In the genomic region with DNA sequence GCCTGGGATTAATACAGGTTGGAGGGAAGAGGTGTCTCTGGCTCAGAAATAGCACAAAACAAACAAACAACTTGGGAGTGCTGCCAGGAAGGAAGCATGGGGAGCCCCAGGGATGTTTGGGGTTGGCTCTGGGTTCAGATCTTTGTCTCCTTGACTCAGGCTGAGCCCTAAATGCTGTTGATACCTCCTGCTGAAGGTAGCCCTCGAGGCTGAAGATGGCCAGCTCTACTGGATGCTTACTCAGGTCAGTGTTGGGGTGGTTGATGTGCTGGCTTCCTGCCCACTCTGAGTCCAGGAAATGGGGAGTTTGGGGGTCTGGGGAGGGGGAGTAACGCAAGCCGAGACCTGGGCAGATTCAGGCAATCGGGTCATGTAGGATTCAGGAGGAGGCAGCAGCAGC, we compare ENCODE assay signal across 22 mouse cellular contexts. TPM values are rescaled to one million over a fixed set of nuclear protein-coding genes. Genes with fewer than 3 reads are reported as not detected.
DNase-seq lines count a peak whose midpoint lies in the region; ATAC-seq lines count a peak whose summit lies in the region.
"Had no signal": no experiment of that assay in that cellular context is flagged by ENCODE, and none has a peak within 500 bp of the region (broad histone marks: within the 10 kb centered on the region; RNA-seq: fewer than 3 reads in every experiment).

No protein-coding gene starts in this region.

- peaks cover 42% of the 10 kb centered on the region for H3K4me1 ChIP-seq in forebrain, embryonic 15.5 days
- peaks cover 39% of the 10 kb centered on the region for H3K4me1 ChIP-seq in forebrain, embryonic 12.5 days
- peaks cover 42% of the 10 kb centered on the region for H3K4me1 ChIP-seq in midbrain, embryonic 13.5 days (replicated peaks)
- H3K4me1 ChIP-seq in midbrain, embryonic 11.5 days (ENCODE audit: control insufficient read depth, insufficient read depth, low read length) = peaks cover 31% of the 10 kb centered on the region
- peaks cover 39% of the 10 kb centered on the region for H3K4me1 ChIP-seq in midbrain, embryonic 15.5 days
- H3K4me1 ChIP-seq in neural tube, embryonic 15.5 days = peaks cover 41% of the 10 kb centered on the region

- ATAC-seq in forebrain, embryonic 15.5 days (replicated peaks) = no peak
- no peak for ATAC-seq in forebrain, embryonic 12.5 days (ENCODE audit: low FRiP score)
- ATAC-seq in midbrain, embryonic 13.5 days = no peak
- no peak for ATAC-seq in midbrain, embryonic 11.5 days (ENCODE audit: low FRiP score)
- ATAC-seq in midbrain, embryonic 15.5 days (replicated peaks) = no peak
- ATAC-seq in neural tube, embryonic 15.5 days (ENCODE audit: low FRiP score) = no peak
- ATAC-seq: intestine, embryonic 16.5 days; lung, postnatal 0 days had no signal

- peak overlapping the region; percentile 93; the same call in 1 of the 2 replicates for H3K4me2 ChIP-seq in forebrain, embryonic 15.5 days (replicated peaks)
- no peak overlapping the region for H3K4me2 ChIP-seq in forebrain, embryonic 12.5 days
- no peak overlapping the region; the same call in 1 of the 2 replicates for H3K4me2 ChIP-seq in midbrain, embryonic 13.5 days (replicated peaks)
- H3K4me2 ChIP-seq in midbrain, embryonic 11.5 days = no peak overlapping the region
- H3K4me2 ChIP-seq in midbrain, embryonic 15.5 days = peak overlapping the region; percentile 91
- peak overlapping the region; percentile 95 for H3K4me2 ChIP-seq in neural tube, embryonic 15.5 days
- H3K4me2 ChIP-seq: embryonic facial prominence, embryonic 13.5 days; stomach, embryonic 15.5 days had no signal

- no peak overlapping the region for H3K9ac ChIP-seq in forebrain, embryonic 15.5 days (replicated peaks)
- no peak overlapping the region for H3K9ac ChIP-seq in forebrain, embryonic 12.5 days
- no peak overlapping the region for H3K9ac ChIP-seq in midbrain, embryonic 13.5 days (replicated peaks)
- no peak overlapping the region for H3K9ac ChIP-seq in midbrain, embryonic 11.5 days (ENCODE audit: low read length)
- H3K9ac ChIP-seq in midbrain, embryonic 15.5 days = no peak overlapping the region; the same call in 1 of the 2 replicates
- no peak overlapping the region for H3K9ac ChIP-seq in neural tube, embryonic 15.5 days (replicated peaks)
- H3K9ac ChIP-seq: embryonic facial prominence, embryonic 13.5 days; liver, embryonic 14.5 days; stomach, embryonic 15.5 days had no signal

- DNase-seq in midbrain, embryonic 11.5 days (ENCODE audit: low spot score, missing footprints) = no peak
- no peak for DNase-seq in kidney, postnatal 4 days
- DNase-seq: adrenal gland, postnatal 36 days; heart, postnatal 36 days; right cerebral cortex, postnatal 14 days; thymus, adult 2 months had no signal

- no peak overlapping the region for H3K27ac ChIP-seq in forebrain, embryonic 15.5 days (replicated peaks)
- no peak overlapping the region for H3K27ac ChIP-seq in forebrain, embryonic 12.5 days
- H3K27ac ChIP-seq in midbrain, embryonic 13.5 days = no peak overlapping the region
- no peak overlapping the region for H3K27ac ChIP-seq in midbrain, embryonic 11.5 days (ENCODE audit: low read depth, low read length)
- H3K27ac ChIP-seq in midbrain, embryonic 15.5 days = no peak overlapping the region
- H3K27ac ChIP-seq in neural tube, embryonic 15.5 days (replicated peaks) = no peak overlapping the region
- H3K27ac ChIP-seq: embryonic facial prominence, embryonic 13.5 days; limb, embryonic 10.5 days; liver, embryonic 14.5 days; stomach, embryonic 15.5 days had no signal

- H3K4me3 ChIP-seq in forebrain, embryonic 15.5 days = no peak overlapping the region
- no peak overlapping the region for H3K4me3 ChIP-seq in forebrain, embryonic 12.5 days (replicated peaks)
- peak overlapping the region; percentile 77; the same call in 1 of the 2 replicates for H3K4me3 ChIP-seq in midbrain, embryonic 13.5 days (replicated peaks)
- no peak overlapping the region for H3K4me3 ChIP-seq in midbrain, embryonic 11.5 days (ENCODE audit: low read depth, low read length)
- peak overlapping the region; percentile 89; the same call in 1 of the 2 replicates for H3K4me3 ChIP-seq in midbrain, embryonic 15.5 days
- H3K4me3 ChIP-seq in neural tube, embryonic 15.5 days (replicated peaks) = peak overlapping the region; percentile 70; the same call in 1 of the 2 replicates
- H3K4me3 ChIP-seq: stomach, embryonic 15.5 days had no signal

- no peaks in the 10 kb centered on the region for H3K9me3 ChIP-seq in forebrain, embryonic 15.5 days
- no peaks in the 10 kb centered on the region for H3K9me3 ChIP-seq in forebrain, embryonic 12.5 days
- no peaks in the 10 kb centered on the region for H3K9me3 ChIP-seq in midbrain, embryonic 13.5 days
- H3K9me3 ChIP-seq in midbrain, embryonic 11.5 days (ENCODE audit: control insufficient read depth, low read length) = no peaks in the 10 kb centered on the region
- H3K9me3 ChIP-seq in midbrain, embryonic 15.5 days = no peaks in the 10 kb centered on the region
- H3K9me3 ChIP-seq in neural tube, embryonic 15.5 days (replicated peaks) = no peaks in the 10 kb centered on the region
- H3K9me3 ChIP-seq: embryonic facial prominence, embryonic 13.5 days; heart, embryonic 12.5 days; limb, embryonic 10.5 days; stomach, embryonic 15.5 days had no signal

- H3K36me3 ChIP-seq in forebrain, embryonic 15.5 days = no peaks in the 10 kb centered on the region
- no peaks in the 10 kb centered on the region for H3K36me3 ChIP-seq in forebrain, embryonic 12.5 days (replicated peaks)
- H3K36me3 ChIP-seq in midbrain, embryonic 13.5 days = no peaks in the 10 kb centered on the region
- no peaks in the 10 kb centered on the region for H3K36me3 ChIP-seq in midbrain, embryonic 11.5 days (ENCODE audit: control insufficient read depth, insufficient read depth, low read length)
- H3K36me3 ChIP-seq in midbrain, embryonic 15.5 days (replicated peaks) = no peaks in the 10 kb centered on the region
- no peaks in the 10 kb centered on the region for H3K36me3 ChIP-seq in neural tube, embryonic 15.5 days
- H3K36me3 ChIP-seq: embryonic facial prominence, embryonic 13.5 days; heart, embryonic 12.5 days; limb, embryonic 10.5 days; stomach, embryonic 15.5 days had no signal

- WGBS in forebrain, embryonic 15.5 days = 72% methylated on average over 4 of the region's 4 CpGs
- 84% methylated on average over 4 of the region's 4 CpGs for WGBS in forebrain, embryonic 12.5 days
- WGBS in midbrain, embryonic 13.5 days = 78% methylated on average over 4 of the region's 4 CpGs
- 91% methylated on average over 4 of the region's 4 CpGs for WGBS in midbrain, embryonic 11.5 days
- 69% methylated on average over 4 of the region's 4 CpGs for WGBS in midbrain, embryonic 15.5 days
- WGBS in neural tube, embryonic 15.5 days = 77% methylated on average over 4 of the region's 4 CpGs

- H3K27me3 ChIP-seq in forebrain, embryonic 15.5 days = 0 out of 2 replicates have a peak, but pooled peaks cover 6% of the 10 kb centered on the region
- peaks cover 26% of the 10 kb centered on the region for H3K27me3 ChIP-seq in forebrain, embryonic 12.5 days
- peaks cover 11% of the 10 kb centered on the region for H3K27me3 ChIP-seq in midbrain, embryonic 13.5 days
- H3K27me3 ChIP-seq in midbrain, embryonic 11.5 days (ENCODE audit: control insufficient read depth, insufficient read depth, low read length) = peaks cover 16% of the 10 kb centered on the region
- no peaks in the 10 kb centered on the region for H3K27me3 ChIP-seq in midbrain, embryonic 15.5 days (replicated peaks)
- 0 out of 2 replicates have a peak, but pooled peaks cover 2% of the 10 kb centered on the region for H3K27me3 ChIP-seq in neural tube, embryonic 15.5 days (replicated peaks)

RNA-seq across cellular contexts. Expression of gene Dusp8, which starts 1.1 kb away (rescaled TPM):
- polyA plus RNA-seq in forebrain, embryonic 15.5 days (2015; fragmentation: Nextera tagmentation; extraction: Ambion mirVana) = 90.8 and 93.5 TPM in 2 replicates
- 45.0 and 45.8 TPM in 2 replicates for polyA plus RNA-seq in forebrain, embryonic 12.5 days (2016; fragmentation: Nextera tagmentation; extraction: Ambion mirVana)
- 66.0 and 69.1 TPM in 2 replicates for polyA plus RNA-seq in midbrain, embryonic 13.5 days (2015; fragmentation: Nextera tagmentation; extraction: Ambion mirVana)
- 14.5 and 15.7 TPM in 2 replicates for polyA plus RNA-seq in midbrain, embryonic 11.5 days (2014; fragmentation: Nextera tagmentation; extraction: Ambion mirVana)
- 134 and 135 TPM in 2 replicates for polyA plus RNA-seq in midbrain, embryonic 15.5 days (2015; fragmentation: Nextera tagmentation; extraction: Ambion mirVana)
- 110 and 132 TPM in 2 replicates for polyA plus RNA-seq in neural tube, embryonic 15.5 days (2015; fragmentation: Nextera tagmentation; extraction: Ambion mirVana)

RNA-seq across cellular contexts. Expression of gene Gm45618, which starts 23.8 kb away (rescaled TPM):
- polyA plus RNA-seq in forebrain, embryonic 15.5 days (2015; fragmentation: Nextera tagmentation; extraction: Ambion mirVana) = 0.60 TPM in 1 of 2 replicates, not detected in the other
- not detected in 2 replicates for polyA plus RNA-seq in forebrain, embryonic 12.5 days (2016; fragmentation: Nextera tagmentation; extraction: Ambion mirVana)
- 0.44 TPM in 1 of 2 replicates, not detected in the other for polyA plus RNA-seq in midbrain, embryonic 13.5 days (2015; fragmentation: Nextera tagmentation; extraction: Ambion mirVana)
- polyA plus RNA-seq in midbrain, embryonic 11.5 days (2014; fragmentation: Nextera tagmentation; extraction: Ambion mirVana) = not detected in 2 replicates
- 0.36 and 0.65 TPM in 2 replicates for polyA plus RNA-seq in midbrain, embryonic 15.5 days (2015; fragmentation: Nextera tagmentation; extraction: Ambion mirVana)
- polyA plus RNA-seq in neural tube, embryonic 15.5 days (2015; fragmentation: Nextera tagmentation; extraction: Ambion mirVana) = 0.40 and 0.50 TPM in 2 replicates
- polyA plus RNA-seq: cortical plate, adult 2 months; embryonic facial prominence, embryonic 13.5 days; gonadal fat pad, adult 2 months; heart, embryonic 12.5 days; intestine, embryonic 16.5 days; kidney, embryonic 16.5 days; limb, embryonic 10.5 days; liver, embryonic 14.5 days; lung, postnatal 0 days; spleen, adult 2 months; stomach, embryonic 15.5 days; thymus, adult 2 months had no signal

RNA-seq across cellular contexts. Expression of gene Mob2, which starts 35.8 kb away (rescaled TPM):
- polyA plus RNA-seq in forebrain, embryonic 15.5 days (2015; fragmentation: Nextera tagmentation; extraction: Ambion mirVana) = 52.5 and 54.3 TPM in 2 replicates
- polyA plus RNA-seq in forebrain, embryonic 12.5 days (2016; fragmentation: Nextera tagmentation; extraction: Ambion mirVana) = 46.4 and 46.9 TPM in 2 replicates
- polyA plus RNA-seq in midbrain, embryonic 13.5 days (2015; fragmentation: Nextera tagmentation; extraction: Ambion mirVana) = 52.3 and 56.9 TPM in 2 replicates
- 59.2 and 60.2 TPM in 2 replicates for polyA plus RNA-seq in midbrain, embryonic 11.5 days (2014; fragmentation: Nextera tagmentation; extraction: Ambion mirVana)
- 53.9 and 57.8 TPM in 2 replicates for polyA plus RNA-seq in midbrain, embryonic 15.5 days (2015; fragmentation: Nextera tagmentation; extraction: Ambion mirVana)
- 51.2 and 55.6 TPM in 2 replicates for polyA plus RNA-seq in neural tube, embryonic 15.5 days (2015; fragmentation: Nextera tagmentation; extraction: Ambion mirVana)

RNA-seq across cellular contexts. Expression of gene Gm39115, which starts 39.1 kb away (rescaled TPM):
- not detected in 2 replicates for polyA plus RNA-seq in forebrain, embryonic 15.5 days (2015; fragmentation: Nextera tagmentation; extraction: Ambion mirVana)
- not detected in 2 replicates for polyA plus RNA-seq in forebrain, embryonic 12.5 days (2016; fragmentation: Nextera tagmentation; extraction: Ambion mirVana)
- polyA plus RNA-seq in midbrain, embryonic 13.5 days (2015; fragmentation: Nextera tagmentation; extraction: Ambion mirVana) = not detected in 2 replicates
- not detected in 2 replicates for polyA plus RNA-seq in midbrain, embryonic 11.5 days (2014; fragmentation: Nextera tagmentation; extraction: Ambion mirVana)
- polyA plus RNA-seq in midbrain, embryonic 15.5 days (2015; fragmentation: Nextera tagmentation; extraction: Ambion mirVana) = not detected in 2 replicates
- polyA plus RNA-seq in neural tube, embryonic 15.5 days (2015; fragmentation: Nextera tagmentation; extraction: Ambion mirVana) = not detected in 2 replicates
- polyA plus RNA-seq: cortical plate, adult 2 months; embryonic facial prominence, embryonic 13.5 days; gonadal fat pad, adult 2 months; heart, embryonic 12.5 days; intestine, embryonic 16.5 days; kidney, embryonic 16.5 days; limb, embryonic 10.5 days; liver, embryonic 14.5 days; lung, postnatal 0 days; spleen, adult 2 months; stomach, embryonic 15.5 days; thymus, adult 2 months had no signal

RNA-seq across cellular contexts. Expression of gene Gm45337, which starts 47.7 kb away (rescaled TPM):
- polyA plus RNA-seq in forebrain, embryonic 15.5 days (2015; fragmentation: Nextera tagmentation; extraction: Ambion mirVana) = not detected in 2 replicates
- polyA plus RNA-seq in forebrain, embryonic 12.5 days (2016; fragmentation: Nextera tagmentation; extraction: Ambion mirVana) = not detected in 2 replicates
- not detected in 2 replicates for polyA plus RNA-seq in midbrain, embryonic 13.5 days (2015; fragmentation: Nextera tagmentation; extraction: Ambion mirVana)
- polyA plus RNA-seq in midbrain, embryonic 11.5 days (2014; fragmentation: Nextera tagmentation; extraction: Ambion mirVana) = not detected in 2 replicates
- not detected in 2 replicates for polyA plus RNA-seq in midbrain, embryonic 15.5 days (2015; fragmentation: Nextera tagmentation; extraction: Ambion mirVana)
- polyA plus RNA-seq in neural tube, embryonic 15.5 days (2015; fragmentation: Nextera tagmentation; extraction: Ambion mirVana) = not detected in 2 replicates
- polyA plus RNA-seq: cortical plate, adult 2 months; embryonic facial prominence, embryonic 13.5 days; gonadal fat pad, adult 2 months; heart, embryonic 12.5 days; intestine, embryonic 16.5 days; kidney, embryonic 16.5 days; limb, embryonic 10.5 days; liver, embryonic 14.5 days; lung, postnatal 0 days; spleen, adult 2 months; stomach, embryonic 15.5 days; thymus, adult 2 months had no signal

Comparison
In these comparisons a context has a peak if more than half of its experiments do, and no peak if none do; other contexts are left out.
1. H3K4me2 ChIP-seq: peak in forebrain, embryonic 15.5 days (single experiment), midbrain, embryonic 15.5 days (single experiment) and neural tube, embryonic 15.5 days (single experiment); none in forebrain, embryonic 12.5 days (single experiment), midbrain, embryonic 13.5 days (single experiment) and midbrain, embryonic 11.5 days (single experiment).
2. H3K4me3 ChIP-seq: peak in midbrain, embryonic 13.5 days (single experiment), midbrain, embryonic 15.5 days (single experiment) and neural tube, embryonic 15.5 days (single experiment); none in forebrain, embryonic 15.5 days (single experiment), forebrain, embryonic 12.5 days (single experiment) and midbrain, embryonic 11.5 days (single experiment).